Mouse (Mus musculus) forebrain, embryonic 15.5 days (tissue): ENCODE data around the gene Rtn4ip1. TPM values are rescaled to one million over a fixed set of nuclear protein-coding genes. Genes with fewer than 3 reads are reported as not detected.
A peak's percentile ranks its signal among the peaks of the same experiment; 100 is the strongest.
"Not testable (repeated sequence)": the region's sequence is repeated elsewhere in the genome, so short reads cannot be mapped to it uniquely, and the experiment has no call there.

Source experiments
- ATAC-seq: fragments of 200-750 bp; cut with Nextera tagmentation; replicated peaks from 2 replicates; pipeline ENCODE4 v1.8.0; 2017; ENCODE audit warnings: mild to moderate bottlenecking, moderate TSS enrichment, moderate library complexity
- H3K27ac ChIP-seq: fragments of 300-500 bp; sonication (generic); replicated peaks from 2 replicates; pipeline ENCODE4 v1.5.1; 2015; ENCODE audit warnings: mild to moderate bottlenecking, inconsistent platforms
- H3K27me3 ChIP-seq: fragments of 300-500 bp; sonication (generic); 2 replicates; pipeline ENCODE4 v1.6.1; 2015; ENCODE audit warnings: inconsistent platforms
- H3K36me3 ChIP-seq: fragments of 300-500 bp; sonication (generic); 2 replicates; pipeline ENCODE4 v1.6.1; 2015; ENCODE audit warnings: mild to moderate bottlenecking, inconsistent platforms
- H3K4me1 ChIP-seq: fragments of 300-500 bp; sonication (generic); 2 replicates; pipeline ENCODE4 v1.6.1; 2015; ENCODE audit warnings: inconsistent platforms
- H3K4me2 ChIP-seq: fragments of 300-500 bp; sonication (generic); replicated peaks from 2 replicates; pipeline ENCODE4 v1.6.1; 2015; ENCODE audit warnings: mild to moderate bottlenecking, inconsistent platforms
- H3K4me3 ChIP-seq: fragments of 300-500 bp; sonication (generic); 2 replicates; pipeline ENCODE4 v1.5.1; 2015; ENCODE audit warnings: mild to moderate bottlenecking, inconsistent platforms
- H3K9ac ChIP-seq: fragments of 300-500 bp; sonication (generic); replicated peaks from 2 replicates; pipeline ENCODE4 v1.6.1; 2015; ENCODE audit warnings: mild to moderate bottlenecking, inconsistent platforms
- H3K9me3 ChIP-seq: fragments of 300-500 bp; sonication (generic); 2 replicates; pipeline ENCODE4 v1.6.1; 2016; ENCODE audit warnings: inconsistent platforms
- WGBS: fragments of 180-500 bp; shearing (Covaris S2); methylation state at CpG from one replicate; pipeline ENCODE4 v1.1.7; 2015; ENCODE audit warnings: mixed read lengths; 5-methylcytosine and 5-hydroxymethylcytosine counted together
- polyA plus RNA-seq: library from polyadenylated mRNA; unstranded; fragments of >200 nt; fragmentation: Nextera tagmentation; extraction: Ambion mirVana; gene quantifications from 2 replicates; pipeline ENCODE4 v1.2.1, GENCODE M21; 2015

Gene Rtn4ip1
- polyA plus RNA-seq, 1 experiment from 2014 or later, result 17.5 TPM

GRCm38 (mm10) chr10:43904569-43904968, 3.0 kb downstream of the Rtn4ip1 start:
- WGBS, result 98% methylated on average over 1 of the region's 1 CpGs

GRCm38 (mm10) chr10:43910032-43910872, 8.6 kb downstream of the Rtn4ip1 start:
- Histone ChIP-seq H3K27ac (no peak overlapping the region), H3K9ac (no peak overlapping the region), H3K4me2 (no peak overlapping the region), H3K36me3 (0 out of 2 replicates have a peak, but pooled peaks cover 5% of the 10 kb centered on the region), H3K4me3 (no peak overlapping the region), H3K27me3 (no peaks in the 10 kb centered on the region), H3K9me3 (no peaks in the 10 kb centered on the region), H3K4me1 (no peaks in the 10 kb centered on the region)
- ATAC-seq, result no peak
- WGBS, result 87% methylated on average over 12 of the region's 12 CpGs

More at GRCm38 (mm10) chr10:43904569-43904968, 3.0 kb downstream of the Rtn4ip1 start:
- Histone ChIP-seq H3K4me3 (no peak overlapping the region), H3K27me3 (no peaks in the 10 kb centered on the region), H3K36me3 (no peaks in the 10 kb centered on the region), H3K9ac (no peak overlapping the region), H3K4me2 (no peak overlapping the region), H3K4me1 (peaks cover 20% of the 10 kb centered on the region), H3K9me3 (no peaks in the 10 kb centered on the region), H3K27ac (no peak overlapping the region)
- no peak for ATAC-seq

GRCm38 (mm10) chr10:43910873-43911142, 9.2 kb downstream of the Rtn4ip1 start:
- no peak overlapping the region for H3K4me2 ChIP-seq
- H3K36me3 ChIP-seq, result 0 out of 2 replicates have a peak, but pooled peaks cover 5% of the 10 kb centered on the region
- H3K27me3 ChIP-seq, result no peaks in the 10 kb centered on the region
- H3K9me3 ChIP-seq, result no peaks in the 10 kb centered on the region
- ATAC-seq, result no peak
- H3K4me3 ChIP-seq, result no peak overlapping the region
- H3K4me1 ChIP-seq, result no peaks in the 10 kb centered on the region
- no peak overlapping the region for H3K27ac ChIP-seq
- H3K9ac ChIP-seq, result no peak overlapping the region
- WGBS, result 96% methylated on average over 8 of the region's 8 CpGs

GRCm38 (mm10) chr10:43912236-43912635, 10.6 kb downstream of the Rtn4ip1 start:
- ATAC-seq, result no peak

GRCm38 (mm10) chr10:43916181-43916580, 14.6 kb downstream of the Rtn4ip1 start:
- H3K36me3 ChIP-seq, result 0 out of 2 replicates have a peak, but pooled peaks cover 2% of the 10 kb centered on the region

More at GRCm38 (mm10) chr10:43912236-43912635, 10.6 kb downstream of the Rtn4ip1 start:
- H3K36me3 ChIP-seq, result 0 out of 2 replicates have a peak, but pooled peaks cover 5% of the 10 kb centered on the region
- H3K4me3 ChIP-seq, result no peak overlapping the region
- H3K4me1 ChIP-seq, result no peaks in the 10 kb centered on the region
- H3K9ac ChIP-seq, result no peak overlapping the region
- no peaks in the 10 kb centered on the region for H3K27me3 ChIP-seq
- no peak overlapping the region for H3K27ac ChIP-seq
- H3K9me3 ChIP-seq, result no peaks in the 10 kb centered on the region
- WGBS, result 92% methylated on average over 3 of the region's 3 CpGs
- no peak overlapping the region for H3K4me2 ChIP-seq

GRCm38 (mm10) chr10:43916737-43917136, 15.1 kb downstream of the Rtn4ip1 start:
- no peaks in the 10 kb centered on the region for H3K36me3 ChIP-seq
- H3K9ac ChIP-seq, result no peak overlapping the region
- no peaks in the 10 kb centered on the region for H3K27me3 ChIP-seq
- WGBS, result 83% methylated on average over 2 of the region's 2 CpGs
- H3K9me3 ChIP-seq, result no peaks in the 10 kb centered on the region
- H3K4me2 ChIP-seq, result no peak overlapping the region
- no peak overlapping the region for H3K27ac ChIP-seq
- ATAC-seq, result no peak
- no peak overlapping the region for H3K4me3 ChIP-seq
- H3K4me1 ChIP-seq, result no peaks in the 10 kb centered on the region

More at GRCm38 (mm10) chr10:43916181-43916580, 14.6 kb downstream of the Rtn4ip1 start:
- ATAC-seq, result no peak
- 81% methylated on average over 12 of the region's 12 CpGs for WGBS
- Histone ChIP-seq H3K27me3 (no peaks in the 10 kb centered on the region), H3K4me2 (no peak overlapping the region), H3K27ac (no peak overlapping the region), H3K9ac (no peak overlapping the region), H3K4me1 (no peaks in the 10 kb centered on the region), H3K9me3 (no peaks in the 10 kb centered on the region), H3K4me3 (no peak overlapping the region)

GRCm38 (mm10) chr10:43918696-43919608, 17.3 kb downstream of the Rtn4ip1 start:
- H3K4me3 ChIP-seq, result no peak overlapping the region
- H3K9me3 ChIP-seq, result no peaks in the 10 kb centered on the region
- no peak overlapping the region for H3K9ac ChIP-seq
- H3K27me3 ChIP-seq, result no peaks in the 10 kb centered on the region
- H3K4me1 ChIP-seq, result no peaks in the 10 kb centered on the region
- 37% methylated on average over 17 of the region's 17 CpGs for WGBS
- H3K36me3 ChIP-seq, result no peaks in the 10 kb centered on the region
- H3K27ac ChIP-seq, result no peak overlapping the region
- peak; percentile 84 for ATAC-seq
- H3K4me2 ChIP-seq, result no peak overlapping the region

GRCm38 (mm10) chr10:43923096-43923495, 21.5 kb downstream of the Rtn4ip1 start:
- 95% methylated on average over 3 of the region's 3 CpGs for WGBS
- no peak for ATAC-seq

GRCm38 (mm10) chr10:43925776-43926175, 24.2 kb downstream of the Rtn4ip1 start:
- not testable (repeated sequence) for H3K27ac ChIP-seq, H3K4me3 ChIP-seq, H3K4me1 ChIP-seq, H3K4me2 ChIP-seq, H3K9ac ChIP-seq, H3K36me3 ChIP-seq, H3K27me3 ChIP-seq, H3K9me3 ChIP-seq, ATAC-seq
- WGBS, result 92% methylated on average over 9 of the region's 9 CpGs

More at GRCm38 (mm10) chr10:43923096-43923495, 21.5 kb downstream of the Rtn4ip1 start:
- Histone ChIP-seq H3K36me3 (no peaks in the 10 kb centered on the region), H3K9me3 (no peaks in the 10 kb centered on the region), H3K27me3 (no peaks in the 10 kb centered on the region), H3K4me3 (no peak overlapping the region), H3K4me1 (peaks cover 5% of the 10 kb centered on the region), H3K9ac (no peak overlapping the region), H3K4me2 (no peak overlapping the region), H3K27ac (no peak overlapping the region)

- Histone ChIP-seq H3K27ac (no peak overlapping the region), H3K4me3 (no peak overlapping the region), H3K9me3 (no peaks in the 10 kb centered on the region), H3K36me3 (no peaks in the 10 kb centered on the region), H3K4me1 (peaks cover 8% of the 10 kb centered on the region), H3K4me2 (no peak overlapping the region), H3K9ac (no peak overlapping the region), H3K27me3 (no peaks in the 10 kb centered on the region)
- 77% methylated on average over 8 of the region's 8 CpGs for WGBS
- no peak for ATAC-seq
These were observed 26.1 kb downstream of the Rtn4ip1 start for GRCm38 (mm10) chr10:43927736-43928135.

GRCm38 (mm10) chr10:43928596-43928995, 27.0 kb downstream of the Rtn4ip1 start:
- no peaks in the 10 kb centered on the region for H3K9me3 ChIP-seq
- H3K4me1 ChIP-seq, result peaks cover 8% of the 10 kb centered on the region
- H3K27ac ChIP-seq, result no peak overlapping the region
- ATAC-seq, result no peak
- H3K9ac ChIP-seq, result no peak overlapping the region
- no peak overlapping the region for H3K4me3 ChIP-seq
- H3K36me3 ChIP-seq, result no peaks in the 10 kb centered on the region
- no peaks in the 10 kb centered on the region for H3K27me3 ChIP-seq
- H3K4me2 ChIP-seq, result no peak overlapping the region
- 81% methylated on average over 5 of the region's 5 CpGs for WGBS

- WGBS, result 87% methylated on average over 6 of the region's 6 CpGs
- H3K4me2 ChIP-seq, result no peak overlapping the region
- H3K27me3 ChIP-seq, result no peaks in the 10 kb centered on the region
- H3K36me3 ChIP-seq, result no peaks in the 10 kb centered on the region
- H3K4me1 ChIP-seq, result no peaks in the 10 kb centered on the region
- no peak overlapping the region for H3K4me3 ChIP-seq
- H3K27ac ChIP-seq, result no peak overlapping the region
- H3K9me3 ChIP-seq, result no peaks in the 10 kb centered on the region
- H3K9ac ChIP-seq, result no peak overlapping the region
- no peak for ATAC-seq
These were observed 37.6 kb downstream of the Rtn4ip1 start for GRCm38 (mm10) chr10:43939136-43939662.
